23 mouse cellular contexts compared by ENCODE assay signal in genomic region chr15:102953561-102953960, GRCm38 (mm10). TPM values are rescaled to one million over a fixed set of nuclear protein-coding genes. Genes with fewer than 3 reads are reported as not detected.
DNase-seq lines count a peak whose midpoint lies in the region; ATAC-seq lines count a peak whose summit lies in the region.
"Had no signal": no experiment of that assay in that cellular context is flagged by ENCODE, and none has a peak within 500 bp of the region (broad histone marks: within the 10 kb centered on the region; RNA-seq: fewer than 3 reads in every experiment).

No protein-coding gene starts in this region.

- WGBS in kidney, embryonic 16.5 days: 35% methylated on average over 6 of the region's 6 CpGs
- WGBS in limb, embryonic 10.5 days: 2% methylated on average over 6 of the region's 6 CpGs
- WGBS in limb, embryonic 13.5 days: 5% methylated on average over 6 of the region's 6 CpGs
- under 1% methylated on average over 6 of the region's 6 CpGs for WGBS in neural tube, embryonic 14.5 days

- no peaks in the 10 kb centered on the region for H3K36me3 ChIP-seq in kidney, embryonic 16.5 days (ENCODE audit: insufficient read depth, low read length)
- H3K36me3 ChIP-seq in limb, embryonic 10.5 days: no peaks in the 10 kb centered on the region
- H3K36me3 ChIP-seq in limb, embryonic 13.5 days: no peaks in the 10 kb centered on the region
- H3K36me3 ChIP-seq in neural tube, embryonic 14.5 days (ENCODE audit: control insufficient read depth, insufficient read depth, low read length): no peaks in the 10 kb centered on the region
- H3K36me3 ChIP-seq: hindbrain, embryonic 13.5 days; liver, embryonic 13.5 days; stomach, embryonic 15.5 days had no signal

- H3K4me3 ChIP-seq in kidney, embryonic 16.5 days (ENCODE audit: low read length): 0 out of 2 replicates have a peak overlapping the region, but pooled peaks have one; percentile 14
- peak overlapping the region; percentile 57 for H3K4me3 ChIP-seq in limb, embryonic 10.5 days
- peak overlapping the region; percentile 47 for H3K4me3 ChIP-seq in limb, embryonic 13.5 days
- H3K4me3 ChIP-seq in neural tube, embryonic 14.5 days (ENCODE audit: low read depth, low read length): peak overlapping the region; percentile 35; the same call in 1 of the 2 replicates
- H3K4me3 ChIP-seq: forebrain, embryonic 13.5 days; hindbrain, embryonic 13.5 days; layer of hippocampus, adult 2 months; liver, embryonic 13.5 days; stomach, embryonic 15.5 days had no signal

- no peaks in the 10 kb centered on the region for H3K9me3 ChIP-seq in kidney, embryonic 16.5 days (ENCODE audit: low read length)
- H3K9me3 ChIP-seq in limb, embryonic 10.5 days (replicated peaks): no peaks in the 10 kb centered on the region
- H3K9me3 ChIP-seq in limb, embryonic 13.5 days: no peaks in the 10 kb centered on the region
- no peaks in the 10 kb centered on the region for H3K9me3 ChIP-seq in neural tube, embryonic 14.5 days (ENCODE audit: control insufficient read depth, low read length)
- H3K9me3 ChIP-seq: forebrain, embryonic 13.5 days; hindbrain, embryonic 13.5 days; liver, embryonic 13.5 days; stomach, embryonic 15.5 days had no signal

- peaks cover 73% of the 10 kb centered on the region for H3K27me3 ChIP-seq in kidney, embryonic 16.5 days (ENCODE audit: insufficient read depth, low read length)
- peaks cover 100% of the 10 kb centered on the region for H3K27me3 ChIP-seq in limb, embryonic 10.5 days (ENCODE audit: low read depth, poor library complexity, severe bottlenecking)
- H3K27me3 ChIP-seq in limb, embryonic 13.5 days: peaks cover 99% of the 10 kb centered on the region
- peaks cover 38% of the 10 kb centered on the region for H3K27me3 ChIP-seq in neural tube, embryonic 14.5 days (ENCODE audit: control insufficient read depth, insufficient read depth, low read length)

- H3K4me2 ChIP-seq in kidney, embryonic 16.5 days (replicated peaks; ENCODE audit: low read depth, low read length): peak overlapping the region; percentile 83
- peak overlapping the region; percentile 61 for H3K4me2 ChIP-seq in limb, embryonic 13.5 days (replicated peaks)
- H3K4me2 ChIP-seq in neural tube, embryonic 14.5 days (ENCODE audit: low read depth, low read length): peak overlapping the region; percentile 46; the same call in 1 of the 2 replicates
- H3K4me2 ChIP-seq: forebrain, embryonic 13.5 days; hindbrain, embryonic 13.5 days; liver, embryonic 13.5 days; midbrain, embryonic 11.5 days; stomach, embryonic 15.5 days had no signal

- no peak for ATAC-seq in kidney, embryonic 16.5 days (ENCODE audit: low FRiP score, low TSS enrichment)
- no peak for ATAC-seq in limb, embryonic 13.5 days (ENCODE audit: low FRiP score, low read depth)
- no peak for ATAC-seq in neural tube, embryonic 14.5 days (ENCODE audit: low read depth)
- ATAC-seq: forebrain, embryonic 13.5 days had no signal

- no peak overlapping the region for H3K27ac ChIP-seq in kidney, embryonic 16.5 days (ENCODE audit: low read length)
- H3K27ac ChIP-seq in limb, embryonic 10.5 days: peak overlapping the region; percentile 93
- peak overlapping the region; percentile 39; the same call in 1 of the 2 replicates for H3K27ac ChIP-seq in limb, embryonic 13.5 days
- no peak overlapping the region for H3K27ac ChIP-seq in neural tube, embryonic 14.5 days (ENCODE audit: low read depth, low read length)
- H3K27ac ChIP-seq: forebrain, embryonic 13.5 days; hindbrain, embryonic 13.5 days; layer of hippocampus, adult 2 months; liver, embryonic 13.5 days; stomach, embryonic 15.5 days had no signal

- H3K4me1 ChIP-seq in kidney, embryonic 16.5 days (ENCODE audit: insufficient read depth, low read length): peaks cover 30% of the 10 kb centered on the region
- peaks cover 57% of the 10 kb centered on the region for H3K4me1 ChIP-seq in limb, embryonic 10.5 days
- H3K4me1 ChIP-seq in limb, embryonic 13.5 days: peaks cover 41% of the 10 kb centered on the region
- H3K4me1 ChIP-seq in neural tube, embryonic 14.5 days (ENCODE audit: control insufficient read depth, insufficient read depth, low read length): no peaks in the 10 kb centered on the region
- H3K4me1 ChIP-seq: forebrain, embryonic 13.5 days; hindbrain, embryonic 13.5 days; liver, embryonic 13.5 days; stomach, embryonic 15.5 days had no signal

- DNase-seq in kidney, adult 8-10 months: no peak
- no peak for DNase-seq in limb, embryonic 10.5 days (ENCODE audit: low spot score)
- DNase-seq in layer of hippocampus, adult 9-10 months (ENCODE audit: low spot score): no peak
- DNase-seq in frontal cortex, postnatal 25 days (ENCODE audit: low spot score in 2 of 2): no peak
- DNase-seq: adrenal gland, postnatal 14 days; cerebellum, adult 8-10 months; heart, postnatal 36 days; kidney, adult 9 months; liver, embryonic 13.5 days; lung, adult 2 months; lung, postnatal 14 days; thymus, postnatal 25 days had no signal

- no peak overlapping the region for H3K9ac ChIP-seq in kidney, embryonic 16.5 days (replicated peaks; ENCODE audit: low read length)
- 0 out of 2 replicates have a peak overlapping the region, but pooled peaks have one; percentile 80 for H3K9ac ChIP-seq in limb, embryonic 13.5 days
- H3K9ac ChIP-seq in neural tube, embryonic 14.5 days (replicated peaks; ENCODE audit: low read depth, low read length): peak overlapping the region; percentile 69; the same call in 1 of the 2 replicates
- H3K9ac ChIP-seq: forebrain, embryonic 13.5 days; hindbrain, embryonic 13.5 days; liver, embryonic 13.5 days; stomach, embryonic 15.5 days had no signal

RNA-seq across cellular contexts. Expression of gene Hoxc11, which starts 0.7 kb away (rescaled TPM):
- polyA plus RNA-seq in kidney, embryonic 16.5 days (2015; fragmentation: Nextera tagmentation; extraction: Ambion mirVana): 1.2 and 1.6 TPM in 2 replicates
- polyA plus RNA-seq in limb, embryonic 10.5 days (2016; fragmentation: Nextera tagmentation; extraction: Ambion mirVana): 2.4 and 4.7 TPM in 2 replicates
- polyA plus RNA-seq in limb, embryonic 13.5 days (2015; fragmentation: Nextera tagmentation; extraction: Ambion mirVana): 2.1 and 2.6 TPM in 2 replicates
- not detected in 2 replicates for polyA plus RNA-seq in neural tube, embryonic 14.5 days (2014; fragmentation: Nextera tagmentation; extraction: Ambion mirVana)
- polyA plus RNA-seq: embryonic facial prominence, embryonic 14.5 days; forebrain, embryonic 13.5 days; heart, embryonic 14.5 days; hindbrain, embryonic 13.5 days; liver, embryonic 13.5 days; lung, adult 2 months; midbrain, embryonic 11.5 days; midbrain, postnatal 0 days had no signal

RNA-seq across cellular contexts. Expression of gene Hoxc10, which starts 13.0 kb away (rescaled TPM):
- polyA plus RNA-seq in kidney, embryonic 16.5 days (2015; fragmentation: Nextera tagmentation; extraction: Ambion mirVana): 49.0 and 54.0 TPM in 2 replicates
- polyA plus RNA-seq in limb, embryonic 10.5 days (2016; fragmentation: Nextera tagmentation; extraction: Ambion mirVana): 21.4 and 51.4 TPM in 2 replicates
- 11.0 and 11.3 TPM in 2 replicates for polyA plus RNA-seq in limb, embryonic 13.5 days (2015; fragmentation: Nextera tagmentation; extraction: Ambion mirVana)
- 46.1 and 94.7 TPM in 2 replicates for polyA plus RNA-seq in neural tube, embryonic 14.5 days (2014; fragmentation: Nextera tagmentation; extraction: Ambion mirVana)
- polyA plus RNA-seq: embryonic facial prominence, embryonic 14.5 days; forebrain, embryonic 13.5 days; heart, embryonic 14.5 days; hindbrain, embryonic 13.5 days; liver, embryonic 13.5 days; lung, adult 2 months; midbrain, embryonic 11.5 days; midbrain, postnatal 0 days had no signal

RNA-seq across cellular contexts. Expression of gene Hoxc5, which starts 13.7 kb away (rescaled TPM):
- polyA plus RNA-seq in kidney, embryonic 16.5 days (2015; fragmentation: Nextera tagmentation; extraction: Ambion mirVana): 4.3 and 5.9 TPM in 2 replicates
- polyA plus RNA-seq in limb, embryonic 10.5 days (2016; fragmentation: Nextera tagmentation; extraction: Ambion mirVana): 10.6 and 12.7 TPM in 2 replicates
- polyA plus RNA-seq in limb, embryonic 13.5 days (2015; fragmentation: Nextera tagmentation; extraction: Ambion mirVana): 5.2 and 6.7 TPM in 2 replicates
- polyA plus RNA-seq in neural tube, embryonic 14.5 days (2014; fragmentation: Nextera tagmentation; extraction: Ambion mirVana): 3.6 and 10.2 TPM in 2 replicates
- polyA plus RNA-seq: forebrain, embryonic 13.5 days; midbrain, embryonic 11.5 days; midbrain, postnatal 0 days had no signal

RNA-seq across cellular contexts. Expression of gene Hoxc12, which starts 17.0 kb away (rescaled TPM):
- not detected in 2 replicates for polyA plus RNA-seq in kidney, embryonic 16.5 days (2015; fragmentation: Nextera tagmentation; extraction: Ambion mirVana)
- 0.36 TPM in 1 of 2 replicates, not detected in the other for polyA plus RNA-seq in limb, embryonic 10.5 days (2016; fragmentation: Nextera tagmentation; extraction: Ambion mirVana)
- polyA plus RNA-seq in limb, embryonic 13.5 days (2015; fragmentation: Nextera tagmentation; extraction: Ambion mirVana): 2.8 and 3.1 TPM in 2 replicates
- not detected in 2 replicates for polyA plus RNA-seq in neural tube, embryonic 14.5 days (2014; fragmentation: Nextera tagmentation; extraction: Ambion mirVana)
- polyA plus RNA-seq: embryonic facial prominence, embryonic 14.5 days; forebrain, embryonic 13.5 days; heart, embryonic 14.5 days; hindbrain, embryonic 13.5 days; liver, embryonic 13.5 days; lung, adult 2 months; midbrain, embryonic 11.5 days; midbrain, postnatal 0 days; stomach, embryonic 15.5 days had no signal

RNA-seq across cellular contexts. Expression of gene Hoxc9, which starts 22.7 kb away (rescaled TPM):
- polyA plus RNA-seq in kidney, embryonic 16.5 days (2015; fragmentation: Nextera tagmentation; extraction: Ambion mirVana): 7.4 and 9.2 TPM in 2 replicates
- polyA plus RNA-seq in limb, embryonic 10.5 days (2016; fragmentation: Nextera tagmentation; extraction: Ambion mirVana): 4.4 and 6.9 TPM in 2 replicates
- polyA plus RNA-seq in limb, embryonic 13.5 days (2015; fragmentation: Nextera tagmentation; extraction: Ambion mirVana): 1.7 and 2.1 TPM in 2 replicates
- polyA plus RNA-seq in neural tube, embryonic 14.5 days (2014; fragmentation: Nextera tagmentation; extraction: Ambion mirVana): 46.9 and 49.8 TPM in 2 replicates
- polyA plus RNA-seq: embryonic facial prominence, embryonic 14.5 days; forebrain, embryonic 13.5 days; heart, embryonic 14.5 days; liver, embryonic 13.5 days; lung, adult 2 months; midbrain, embryonic 11.5 days; midbrain, postnatal 0 days had no signal

Comparison
In these comparisons a context has a peak if more than half of its experiments do, and no peak if none do; other contexts are left out.
1. H3K27ac ChIP-seq: peak in limb, embryonic 10.5 days (single experiment) and limb, embryonic 13.5 days (single experiment); none in kidney, embryonic 16.5 days (single experiment) and neural tube, embryonic 14.5 days (single experiment).
2. Peak in every context shown above with its lines, with median percentiles within 50 percentile points of each other: H3K4me2 ChIP-seq and H3K4me3 ChIP-seq.